Mouse (Mus musculus) stomach, postnatal 0 days (tissue): Measurements from ENCODE around the gene Lrrc36.
A peak's percentile ranks its signal among the peaks of the same experiment; 100 is the strongest.

Experiments used
- CTCF ChIP-seq: IDR thresholded peaks from 2 replicates; pipeline ENCODE4 v1.5.1; 2016; ENCODE audit warnings: antibody characterized with exemption, low read depth, mild to moderate bottlenecking, moderate library complexity
- EP300 ChIP-seq: optimal IDR thresholded peaks from 2 replicates; pipeline ENCODE3; 2016; ENCODE audit warnings: antibody characterized with exemption

GRCm38 (mm10) chr8:105496439-105497180, 83.2 kb downstream of the Lrrc36 start, which contains the start of gene Zdhhc1:
- TF ChIP-seq EP300 (no peak), CTCF (peak; percentile 74)
